Mouse (Mus musculus) R1 (cell line): ENCODE measurements around the gene Mtf1.

Experiments used
- DNase-seq: peaks from one replicate; pipeline ENCODE4 v3.0.0-alpha.2; 2018; ENCODE audit warnings: low read depth, low spot score

Mtf1 gene

DNA sequence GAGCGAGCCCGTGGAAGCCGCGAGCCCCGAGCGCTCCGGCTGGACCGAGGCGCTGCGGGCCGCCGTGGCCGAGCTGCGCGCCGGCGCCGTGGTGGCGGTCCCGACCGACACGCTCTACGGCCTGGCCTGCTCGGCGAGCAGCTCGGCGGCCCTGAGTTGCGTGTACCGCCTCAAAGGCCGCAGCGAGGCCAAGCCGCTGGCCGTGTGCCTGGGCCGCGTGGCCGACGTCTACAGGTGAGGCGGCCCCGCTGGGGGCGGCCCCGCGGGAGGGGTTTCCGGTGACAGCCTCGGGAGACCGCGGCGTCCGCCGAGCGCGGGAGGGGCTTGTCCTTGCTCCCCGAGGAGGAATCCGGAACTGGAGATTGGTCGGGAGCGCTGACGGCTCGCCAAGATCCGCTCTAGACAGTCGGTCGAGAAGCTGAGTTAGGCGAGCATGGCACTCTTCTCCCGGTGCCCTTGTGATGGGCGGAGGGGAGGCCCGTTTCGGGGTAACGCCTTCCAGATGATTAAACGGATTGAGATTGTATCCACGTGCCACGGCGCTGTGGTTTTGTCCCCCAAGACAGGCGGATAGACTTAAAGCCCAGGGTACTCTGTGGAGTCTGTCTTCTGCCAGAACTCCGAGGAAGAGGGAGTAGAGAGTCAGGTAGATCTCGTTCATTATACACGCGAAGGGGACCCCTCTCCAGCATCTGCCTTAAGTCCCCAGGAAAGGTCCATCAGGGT is 49.2 kb downstream of the Mtf1 start, which contains the start of gene 1110065P20Rik:
Gene 1110065P20Rik (minus strand): TSS at position 264 of the 726 bp plus-strand sequence.
- peak; percentile 63 for DNase-seq

DNA sequence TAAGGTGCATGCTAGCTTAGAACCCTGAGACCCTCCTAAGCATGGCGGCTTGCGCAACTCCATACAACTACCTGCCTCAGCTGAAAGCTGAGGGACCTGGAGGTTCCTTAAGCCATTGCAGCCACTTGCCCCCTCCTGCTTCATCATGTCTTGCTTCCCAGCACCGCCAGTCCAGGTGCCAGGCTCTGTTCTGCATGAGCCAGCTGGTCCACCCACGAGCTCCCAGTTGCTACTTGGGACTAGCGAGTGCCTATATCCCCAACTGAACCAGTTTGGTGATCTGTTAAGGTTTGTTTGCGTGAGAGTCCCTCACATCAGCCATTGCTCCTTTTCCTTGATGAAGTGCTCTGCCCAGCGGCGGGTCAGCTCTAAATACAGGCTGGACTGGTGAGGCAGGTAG is 54.4 kb downstream of the Mtf1 start:
- no peak for DNase-seq

DNA sequence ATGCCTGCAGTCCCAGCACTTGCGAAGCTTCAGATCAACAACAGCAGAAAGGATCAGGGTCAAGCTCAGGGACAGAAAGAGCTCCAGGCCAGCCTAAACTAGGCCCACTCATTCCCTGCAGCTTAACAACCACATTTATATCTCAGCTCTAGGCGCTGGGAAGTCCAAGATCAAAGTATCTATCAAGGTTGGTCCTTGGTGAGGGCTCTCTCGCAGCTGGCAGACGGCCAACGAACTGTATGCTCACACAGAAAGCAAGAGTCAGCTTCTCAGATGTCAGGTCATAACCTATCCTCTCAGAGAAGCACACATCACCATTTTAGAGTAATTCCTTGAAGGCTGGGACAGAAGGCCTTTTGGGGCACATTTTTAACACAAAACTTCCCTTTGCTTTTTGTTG is 56.5 kb downstream of the Mtf1 start:
- no peak for DNase-seq

DNA sequence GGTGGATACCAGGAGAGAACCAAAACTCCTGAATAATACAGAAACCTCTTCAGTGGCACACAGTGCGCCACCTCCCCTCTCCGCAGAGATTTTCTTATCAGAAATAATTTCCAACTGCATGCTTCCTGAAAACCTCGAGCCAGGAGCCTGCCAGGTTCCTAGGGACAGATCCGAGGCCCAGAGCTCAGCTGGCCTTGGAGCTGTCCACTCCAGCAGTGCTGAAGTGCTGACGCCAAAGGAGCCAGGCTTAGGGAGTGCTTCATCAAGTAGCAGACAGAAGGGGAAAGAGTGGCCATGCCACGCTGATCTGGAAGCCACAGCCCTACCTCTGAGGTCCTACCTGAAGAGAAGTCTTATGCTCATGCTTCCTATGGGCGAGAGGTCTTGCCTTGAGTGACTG is 58.5 kb downstream of the Mtf1 start:
- peak; percentile 68 for DNase-seq

DNA sequence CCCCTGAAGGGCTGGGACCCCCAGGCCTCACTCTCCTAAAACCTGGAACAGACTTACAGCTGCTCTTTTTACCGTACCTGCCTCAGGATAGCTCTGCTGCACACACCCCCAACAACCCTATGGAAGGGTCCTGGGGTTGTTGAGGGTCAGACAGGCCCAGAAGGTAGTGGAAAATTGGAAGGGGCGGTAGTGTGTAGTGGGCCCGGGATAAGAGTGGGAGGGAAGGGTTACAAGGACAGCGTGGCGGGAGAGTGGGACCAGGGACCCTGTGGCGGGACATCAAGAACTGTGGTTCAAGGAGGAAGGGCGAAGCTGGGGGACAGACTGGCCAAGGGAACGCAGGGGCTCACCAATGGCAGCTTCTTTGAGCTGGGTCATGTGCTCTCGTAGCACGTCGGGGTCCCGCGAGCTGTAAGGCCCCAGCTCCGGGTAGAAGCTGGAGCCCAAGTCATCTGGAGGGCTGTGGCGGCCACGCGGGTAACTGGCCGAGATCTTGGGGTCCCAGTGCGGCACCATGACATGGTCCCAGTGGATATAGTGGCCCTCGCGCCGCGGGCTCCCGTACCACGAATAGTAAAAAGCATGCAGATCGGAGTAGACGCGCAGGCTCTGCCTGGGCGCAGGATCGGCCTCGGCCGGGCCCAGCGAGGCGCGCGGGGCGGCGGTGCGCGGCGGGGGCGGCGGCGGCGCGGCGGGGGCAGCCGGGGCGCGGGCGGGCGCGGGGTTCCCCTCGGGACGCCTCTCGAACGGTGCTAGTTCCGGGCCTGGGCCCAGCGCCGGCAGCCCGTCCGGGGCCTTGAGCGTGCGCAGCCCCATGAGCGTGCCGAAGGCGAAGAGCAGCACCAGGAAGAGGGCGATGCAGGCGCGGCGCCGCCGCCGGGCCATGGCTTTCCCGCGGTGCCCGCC is 59.6 kb downstream of the Mtf1 start, which contains the start of gene Maneal:
Gene Maneal (minus strand): TSS at position 889 of the 906 bp plus-strand sequence.
- peak; percentile 48 for DNase-seq

DNA sequence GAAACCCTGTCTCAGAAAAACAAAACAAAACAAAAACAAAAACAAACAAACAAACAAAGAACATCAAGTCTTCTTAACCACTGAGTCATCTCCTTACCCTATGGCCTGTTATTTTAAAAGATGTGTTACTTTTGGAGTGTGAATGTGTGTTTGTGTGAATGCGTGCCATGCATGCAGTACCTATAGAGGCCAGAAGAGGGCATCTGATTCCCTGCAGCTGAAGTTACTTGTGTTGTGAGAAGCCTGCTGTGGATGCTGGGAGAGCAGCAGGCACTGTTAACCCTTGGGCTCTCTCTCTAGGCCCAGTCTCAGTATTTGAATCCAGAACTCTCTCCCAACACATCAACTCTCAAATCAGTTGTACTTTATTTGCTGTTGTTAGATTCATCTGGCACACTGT is 70.8 kb downstream of the Mtf1 start:
- DNase-seq: peak; percentile 85

DNA sequence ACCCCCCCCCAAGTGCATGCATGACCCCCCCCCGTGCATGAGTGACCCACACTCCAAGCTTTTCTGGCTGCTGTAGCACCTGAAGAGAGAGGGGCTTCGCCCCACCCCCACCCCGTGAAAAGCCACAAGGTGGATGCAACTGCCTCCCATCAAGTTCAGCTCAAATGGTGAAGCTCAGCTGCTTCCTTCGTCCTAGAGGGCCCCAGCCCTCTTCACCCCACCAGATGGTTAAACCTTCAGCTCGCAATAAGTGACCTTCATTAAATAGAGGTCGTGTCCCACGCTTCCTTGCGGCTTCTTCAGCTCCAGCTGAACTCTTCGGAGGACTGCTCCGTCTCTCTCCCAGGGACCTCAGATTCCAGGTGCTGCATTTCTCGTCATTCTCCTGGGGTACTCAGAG is 78.7 kb downstream of the Mtf1 start, which contains the start of gene Epha10:
Gene Epha10 (plus strand): TSS at position 301 of the 400 bp plus-strand sequence.
- no peak for DNase-seq

DNA sequence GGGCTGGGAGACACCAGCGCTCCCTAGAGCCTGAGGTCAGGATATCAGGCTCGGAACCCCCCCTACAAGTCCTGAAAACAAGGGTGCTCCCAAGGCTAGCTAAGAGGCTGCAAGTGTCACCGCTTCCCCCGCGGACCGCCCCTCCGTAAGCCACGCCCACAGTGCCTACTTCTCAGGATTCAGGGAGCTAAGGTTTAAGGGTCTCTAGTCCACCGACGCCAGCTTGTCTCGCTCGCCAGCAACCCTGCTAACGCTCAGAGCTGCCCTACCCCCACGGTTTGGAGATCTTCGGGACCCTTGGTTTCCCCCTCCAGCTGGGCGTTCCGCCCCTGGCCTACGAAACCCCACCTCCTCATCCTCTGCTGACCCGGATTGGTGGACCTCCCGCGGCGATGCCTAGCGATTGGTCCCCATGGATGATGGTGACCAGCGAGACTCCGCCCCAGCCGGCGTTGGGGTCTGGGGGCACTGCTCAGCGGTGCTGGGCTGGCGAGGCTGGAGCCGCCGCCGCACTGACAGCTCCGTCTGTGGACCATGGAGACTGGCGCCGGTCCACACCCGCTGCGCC is 79.5 kb downstream of the Mtf1 start:
- DNase-seq: peak; percentile 91

DNA sequence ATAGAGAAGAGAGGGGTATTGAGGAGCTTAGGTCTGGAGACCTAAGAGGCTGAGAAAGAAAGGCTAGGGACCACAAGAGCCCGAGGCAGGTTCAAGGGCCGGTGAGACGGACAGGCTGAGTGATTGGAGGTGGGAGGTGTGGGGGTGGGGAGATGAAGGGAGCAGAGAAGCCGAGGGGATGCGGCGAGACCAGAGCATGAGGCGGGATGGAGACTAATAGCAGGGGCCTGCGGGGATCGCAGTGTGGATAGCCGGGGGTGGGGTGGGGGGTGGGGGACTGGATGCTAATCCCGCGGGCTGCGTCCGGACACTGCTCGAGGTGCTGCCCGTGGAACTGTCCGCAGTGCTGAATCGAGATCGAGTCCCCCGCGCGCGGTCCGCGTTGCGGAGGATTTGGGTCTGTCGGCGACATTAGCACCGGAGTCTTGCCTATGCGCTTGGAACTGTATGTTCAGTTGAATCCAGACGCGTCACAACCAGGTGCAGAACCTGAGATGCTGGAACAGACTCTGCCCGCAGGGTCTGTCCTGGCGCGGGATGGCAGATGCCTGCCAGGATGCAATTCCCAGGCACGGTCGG is 80.3 kb downstream of the Mtf1 start:
- peak; percentile 61 for DNase-seq

DNA sequence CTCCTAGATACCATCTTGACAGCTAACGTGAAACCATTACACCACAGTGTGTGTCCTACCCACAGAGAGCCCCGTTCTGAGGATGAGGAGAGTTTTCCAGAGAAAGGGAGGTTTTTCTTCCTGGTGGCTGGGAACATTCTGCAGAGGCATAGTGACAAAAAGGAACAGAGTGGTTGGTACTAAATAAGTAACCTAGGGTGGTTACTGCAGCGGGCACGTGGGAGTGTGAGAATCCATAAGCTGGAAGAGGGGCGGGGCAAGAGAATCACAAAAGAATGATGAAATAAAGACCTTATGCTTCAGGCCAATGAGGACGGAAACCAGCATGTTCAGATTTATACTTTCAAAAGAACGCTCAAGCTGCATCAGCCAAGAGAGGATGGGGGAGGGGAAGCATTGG is 86.8 kb downstream of the Mtf1 start:
- no peak for DNase-seq

DNA sequence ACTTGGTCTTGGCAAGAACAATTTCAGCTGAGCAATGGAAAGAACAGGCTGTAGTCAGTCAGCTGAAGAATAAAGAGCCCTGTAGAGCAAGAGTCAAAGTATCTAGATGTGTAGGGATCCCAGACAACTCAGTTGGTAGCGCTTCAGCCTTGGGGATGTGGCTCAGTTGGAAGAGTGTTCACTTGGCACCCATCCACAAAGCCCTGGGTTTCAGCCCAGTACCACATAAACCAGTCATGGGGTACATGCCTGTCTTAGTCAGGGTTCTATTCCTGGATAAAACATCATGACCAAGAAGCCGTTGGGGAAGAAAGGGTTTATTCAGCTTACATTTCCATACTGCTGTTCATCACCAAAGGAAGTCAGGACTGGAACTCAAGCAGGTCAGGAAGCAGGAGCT is 88.0 kb downstream of the Mtf1 start:
- no peak for DNase-seq

DNA sequence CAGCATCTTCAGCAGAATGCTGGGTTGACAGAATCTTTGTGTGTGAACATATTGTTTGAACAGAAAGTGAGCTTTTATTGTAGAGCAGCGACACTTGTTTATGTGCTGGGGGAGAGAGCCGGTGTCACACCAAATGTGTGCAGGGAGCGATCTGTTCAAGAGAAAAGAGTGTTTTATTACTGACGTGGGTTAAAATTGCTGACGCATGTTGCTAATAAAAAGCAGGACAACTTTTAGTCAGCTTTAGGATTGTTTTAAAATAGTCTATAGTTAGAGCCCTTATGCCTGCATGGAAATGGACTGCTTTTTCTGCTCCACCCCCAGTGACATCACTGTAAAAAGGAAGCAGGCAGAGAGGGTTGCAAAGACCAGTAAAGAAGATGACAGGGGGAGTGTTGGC is 88.9 kb downstream of the Mtf1 start:
- no peak for DNase-seq

DNA sequence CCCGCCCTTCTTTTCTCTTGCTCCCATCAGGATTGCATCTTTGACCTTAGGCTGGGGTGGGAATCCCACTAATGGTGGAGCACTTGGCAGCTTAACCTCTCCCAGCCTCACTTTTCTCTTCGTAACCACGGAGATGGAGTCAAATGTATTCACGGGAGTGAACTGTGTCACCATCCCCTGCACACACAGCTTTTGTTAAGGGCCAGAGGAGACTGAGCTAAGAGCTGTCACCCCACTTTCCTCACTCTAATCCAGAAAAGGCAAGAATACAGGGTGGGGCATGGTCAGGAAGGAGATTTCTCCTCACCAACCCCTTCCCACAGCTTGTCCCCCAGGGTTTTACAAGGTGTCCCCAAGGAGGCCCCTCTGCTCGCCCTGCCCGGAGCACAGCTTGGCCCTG is 91.9 kb downstream of the Mtf1 start:
- DNase-seq: no peak

DNA sequence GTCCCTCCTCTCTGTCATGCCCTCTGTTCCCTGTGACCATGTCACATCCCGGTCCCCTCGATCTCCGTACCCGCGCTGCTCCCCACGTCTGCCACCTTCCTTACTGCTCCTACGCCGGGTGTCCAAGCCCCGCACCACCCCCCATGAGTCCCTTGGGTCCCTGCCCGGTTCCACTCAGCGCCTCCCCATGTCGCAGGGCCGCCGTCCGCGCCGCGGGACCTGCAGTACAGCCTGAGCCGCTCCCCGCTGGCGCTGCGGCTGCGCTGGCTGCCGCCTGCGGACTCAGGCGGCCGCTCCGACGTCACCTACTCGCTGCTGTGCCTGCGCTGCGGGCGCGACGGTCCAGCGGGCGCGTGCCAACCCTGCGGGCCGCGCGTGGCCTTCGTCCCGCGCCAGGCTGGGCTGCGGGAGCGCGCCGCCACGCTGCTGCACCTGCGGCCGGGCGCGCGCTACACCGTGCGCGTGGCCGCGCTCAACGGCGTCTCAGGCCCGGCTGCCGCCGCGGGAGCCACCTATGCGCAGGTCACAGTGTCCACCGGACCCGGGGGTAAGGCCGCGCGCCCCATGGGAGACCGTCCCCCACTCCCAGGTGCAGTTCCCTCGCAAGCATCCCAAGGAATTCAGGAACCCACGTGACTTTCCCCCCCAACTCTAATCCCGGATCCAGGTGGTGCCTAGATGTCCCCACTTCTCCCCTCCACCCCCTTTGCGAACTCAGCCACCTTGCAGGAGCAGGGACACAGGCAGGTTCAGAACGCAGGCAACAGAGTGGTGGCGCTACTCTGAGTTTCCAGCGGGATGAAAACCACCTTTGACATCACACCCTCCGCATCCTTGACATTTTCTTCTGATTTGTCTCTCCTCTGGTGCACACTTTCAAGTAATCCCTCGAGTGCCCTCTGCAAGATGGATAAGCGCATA is 92.9 kb downstream of the Mtf1 start:
- peak; percentile 64 for DNase-seq

DNA sequence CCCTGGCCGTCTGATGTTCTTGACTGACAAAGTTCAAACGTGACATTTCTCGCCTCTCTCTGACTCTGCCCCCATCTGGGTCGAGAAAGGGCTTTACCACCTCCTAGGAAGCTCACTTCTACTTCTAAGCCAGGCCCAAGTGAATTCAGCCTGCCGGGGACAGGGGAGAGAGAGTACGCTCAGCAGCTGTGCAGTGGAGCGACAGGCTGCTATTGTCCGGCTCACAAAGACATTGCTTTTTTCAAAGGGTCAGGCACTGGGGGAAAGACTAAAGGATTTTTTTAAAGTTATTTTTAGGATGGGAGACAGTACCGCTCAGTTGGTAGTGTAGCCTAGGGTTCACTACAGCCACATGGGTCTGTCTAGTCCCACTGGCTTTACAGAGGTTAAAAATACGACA is 96.5 kb downstream of the Mtf1 start:
- no peak for DNase-seq
